Mouse (Mus musculus): ENCODE measurements around the gene Pus3. TPM values are rescaled to one million over a fixed set of nuclear protein-coding genes. Genes with fewer than 3 reads are reported as not detected.
"Not testable (repeated sequence)": the region's sequence is repeated elsewhere in the genome, so short reads cannot be mapped to it uniquely, and the experiment has no call there.

The Pus3 gene
- polyA plus RNA-seq, 1 experiment from 2014 or later: 21.3 TPM

DNA sequence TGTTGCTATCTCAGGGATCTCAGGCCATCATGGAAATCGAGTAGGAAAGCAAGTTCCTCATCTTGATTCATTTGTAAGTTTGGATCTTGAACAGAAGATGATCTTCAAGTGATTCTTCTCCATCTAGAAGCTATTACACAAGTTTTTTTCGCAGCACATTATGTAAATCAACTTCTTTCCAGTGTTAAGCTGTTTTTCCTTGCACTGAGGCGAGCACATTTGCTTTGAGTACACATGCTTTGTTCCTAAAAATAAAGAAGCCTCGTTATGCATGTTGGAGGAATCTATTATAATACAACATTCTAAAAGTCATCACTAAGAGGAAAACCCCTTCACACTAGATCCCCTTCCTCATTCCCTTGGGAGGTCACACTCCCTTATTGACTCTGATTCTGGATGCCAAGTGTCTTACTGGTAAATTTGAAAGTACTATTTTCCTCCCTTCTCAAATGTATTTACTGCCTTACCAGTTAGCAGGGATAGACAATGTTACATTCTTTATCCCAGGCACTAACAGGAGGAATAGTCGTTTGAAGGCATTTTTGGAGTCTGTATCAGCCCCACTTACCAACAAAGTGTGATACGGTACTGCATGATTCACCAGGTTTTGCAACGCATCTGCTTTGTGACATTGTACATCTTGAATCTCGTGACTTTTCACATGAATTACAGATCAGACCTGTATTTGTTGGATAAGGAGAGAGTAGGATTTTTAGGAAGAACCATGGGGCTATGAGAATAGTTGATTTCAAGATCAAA, 49.4 kb downstream of the Pus3 start:
- Histone ChIP-seq H3K27ac (replicated peaks) (no peak overlapping the region), H3K36me3 (replicated peaks) (no peaks in the 10 kb centered on the region), H3K4me3 (no peak overlapping the region), H3K27me3 (replicated peaks; ENCODE audit: low read depth, poor library complexity, severe bottlenecking) (no peaks in the 10 kb centered on the region), H3K9me3 (no peaks in the 10 kb centered on the region), H3K4me1 (no peaks in the 10 kb centered on the region)
- no peak for DNase-seq (ENCODE audit: low spot score)
- 71% methylated on average over 8 of the region's 8 CpGs for WGBS

DNA sequence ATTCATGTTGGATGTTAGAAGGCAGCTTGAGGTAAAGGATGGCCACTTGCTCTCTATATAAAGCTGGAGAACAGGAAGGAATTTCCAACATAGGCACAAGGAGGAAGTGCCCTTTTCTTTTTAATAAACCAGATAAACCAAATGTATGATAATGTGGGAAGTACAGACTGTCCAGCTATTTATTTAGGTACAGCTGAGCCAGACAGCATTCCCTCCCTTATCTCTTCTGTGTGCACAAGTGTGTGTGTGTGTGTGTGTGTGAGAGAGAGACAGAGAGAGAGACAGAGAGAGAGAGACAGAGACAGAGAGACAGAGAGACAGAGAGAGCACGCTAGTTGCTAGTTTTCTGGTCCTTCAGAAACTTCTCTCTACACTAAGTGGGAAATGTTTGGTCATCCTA, 53.4 kb downstream of the Pus3 start, which contains the start of gene Pate4:
Gene Pate4, minus strand, starts transcription at position 101 of the 400 bp plus-strand sequence.
- no peaks in the 10 kb centered on the region for H3K27me3 ChIP-seq (replicated peaks; ENCODE audit: low read depth, poor library complexity, severe bottlenecking)
- H3K4me3 ChIP-seq: no peak within 1 kb of the TSS
- no peaks in the 10 kb centered on the region for H3K36me3 ChIP-seq (replicated peaks)
- no peaks in the 10 kb centered on the region for H3K4me1 ChIP-seq
- DNase-seq (ENCODE audit: low spot score): no peak
- H3K27ac ChIP-seq (replicated peaks): no peak within 1 kb of the TSS
- 87% methylated on average over 1 of the region's 1 CpGs for WGBS
- H3K9me3 ChIP-seq: no peaks in the 10 kb centered on the region

DNA sequence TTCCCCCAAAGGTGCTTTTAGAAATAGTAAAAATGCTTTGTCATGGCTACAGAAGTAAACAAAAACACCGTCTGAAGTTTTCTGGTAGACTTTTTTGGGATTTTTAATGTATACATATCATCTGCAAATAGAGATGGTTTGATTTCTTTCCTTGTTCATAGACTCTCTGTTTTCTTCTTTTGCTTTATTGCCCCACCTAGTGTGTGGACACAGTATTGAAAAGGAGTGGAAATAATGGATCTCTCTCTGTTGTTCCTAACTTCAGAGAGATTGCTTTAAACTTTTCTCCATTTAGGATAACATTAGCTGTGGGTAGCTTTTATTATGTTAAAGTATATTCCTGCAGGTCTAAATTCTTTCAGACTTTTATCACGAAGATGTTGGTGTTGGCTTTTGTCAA, 55.6 kb downstream of the Pus3 start:
- Histone ChIP-seq H3K27ac (replicated peaks) (no peak overlapping the region), H3K36me3 (replicated peaks) (no peaks in the 10 kb centered on the region), H3K4me1 (no peaks in the 10 kb centered on the region), H3K4me3 (no peak overlapping the region), H3K9me3 (no peaks in the 10 kb centered on the region), H3K27me3 (replicated peaks; ENCODE audit: low read depth, poor library complexity, severe bottlenecking) (no peaks in the 10 kb centered on the region)
- no peak for DNase-seq (ENCODE audit: low spot score)
- 22% methylated on average over 2 of the region's 2 CpGs for WGBS

DNA sequence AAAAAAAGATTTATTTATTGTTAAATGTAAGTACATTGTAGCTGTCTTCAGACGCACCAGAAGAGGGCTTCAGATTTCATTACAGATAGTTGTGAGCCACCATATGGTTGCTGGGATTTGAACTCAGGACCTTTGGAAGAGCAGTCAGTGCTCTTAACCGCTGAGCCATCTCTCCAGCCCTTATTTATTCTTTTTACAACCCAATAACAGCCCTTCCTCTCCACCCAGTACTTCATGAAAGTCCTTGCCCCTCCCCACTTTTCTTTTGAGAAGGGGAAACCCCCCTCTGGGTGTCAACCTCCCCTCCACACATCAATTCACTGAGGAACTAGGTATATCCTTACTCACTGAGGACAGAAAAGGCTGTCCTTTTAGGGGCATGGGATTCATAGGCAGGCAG, 58.4 kb downstream of the Pus3 start:
- not testable (repeated sequence) for H3K4me3 ChIP-seq; H3K4me1 ChIP-seq; H3K27ac ChIP-seq (replicated peaks); DNase-seq (ENCODE audit: low spot score); H3K27me3 ChIP-seq (replicated peaks; ENCODE audit: low read depth, poor library complexity, severe bottlenecking); H3K9me3 ChIP-seq; H3K36me3 ChIP-seq (replicated peaks)
- WGBS: 77% methylated on average over 2 of the region's 2 CpGs

Other genes with a start within 250 kb of the Pus3 start
- gene Cdon, start 137.5 kb upstream of the Pus3 start, polyA plus RNA-seq (2016; fragmentation: Nextera tagmentation; extraction: Ambion mirVana): 9.1 and 9.9 TPM in 2 replicates
- gene Gm1113, start 40.3 kb upstream of the Pus3 start, polyA plus RNA-seq (2016; fragmentation: Nextera tagmentation; extraction: Ambion mirVana): not detected in 2 replicates
- gene Ddx25, start 67 bp upstream of the Pus3 start, polyA plus RNA-seq (2016; fragmentation: Nextera tagmentation; extraction: Ambion mirVana): 6.0 and 6.1 TPM in 2 replicates
- 1.5 and 1.6 TPM in 2 replicates for gene Pate2, start 11.7 kb downstream of the Pus3 start, polyA plus RNA-seq (2016; fragmentation: Nextera tagmentation; extraction: Ambion mirVana)
- 24.9 and 26.5 TPM in 2 replicates for gene Hyls1, start 11.8 kb downstream of the Pus3 start, polyA plus RNA-seq (2016; fragmentation: Nextera tagmentation; extraction: Ambion mirVana)
- gene Pate4, start 53.3 kb downstream of the Pus3 start, polyA plus RNA-seq (2016; fragmentation: Nextera tagmentation; extraction: Ambion mirVana): not detected in 2 replicates
- not detected in 2 replicates for gene Pate3, start 89.6 kb downstream of the Pus3 start, polyA plus RNA-seq (2016; fragmentation: Nextera tagmentation; extraction: Ambion mirVana)
- 0.16 TPM in 1 of 2 replicates, not detected in the other for gene Pate1, start 128.8 kb downstream of the Pus3 start, polyA plus RNA-seq (2016; fragmentation: Nextera tagmentation; extraction: Ambion mirVana)
- gene Gm17677, start 182.5 kb downstream of the Pus3 start, polyA plus RNA-seq (2016; fragmentation: Nextera tagmentation; extraction: Ambion mirVana): not detected in 2 replicates
- gene Gm17727, start 219.5 kb downstream of the Pus3 start, polyA plus RNA-seq (2016; fragmentation: Nextera tagmentation; extraction: Ambion mirVana): not detected in 2 replicates
- not detected in 2 replicates for gene Gm27235, start 231.5 kb downstream of the Pus3 start, polyA plus RNA-seq (2016; fragmentation: Nextera tagmentation; extraction: Ambion mirVana)
- not detected in 2 replicates for gene D730048I06Rik, start 231.5 kb downstream of the Pus3 start, polyA plus RNA-seq (2016; fragmentation: Nextera tagmentation; extraction: Ambion mirVana)